Mouse (Mus musculus) kidney, postnatal 4 days (tissue): ENCODE results near the gene Mmgt1.
A peak's percentile ranks its signal among the peaks of the same experiment; 100 is the strongest.

Experiments
- DNase-seq, 2 experiments: peaks; one replicate each; pipeline ENCODE4 v3.0.0; 2021; ENCODE audit warnings: mixed read lengths in 2 of 2

Gene Mmgt1

DNA sequence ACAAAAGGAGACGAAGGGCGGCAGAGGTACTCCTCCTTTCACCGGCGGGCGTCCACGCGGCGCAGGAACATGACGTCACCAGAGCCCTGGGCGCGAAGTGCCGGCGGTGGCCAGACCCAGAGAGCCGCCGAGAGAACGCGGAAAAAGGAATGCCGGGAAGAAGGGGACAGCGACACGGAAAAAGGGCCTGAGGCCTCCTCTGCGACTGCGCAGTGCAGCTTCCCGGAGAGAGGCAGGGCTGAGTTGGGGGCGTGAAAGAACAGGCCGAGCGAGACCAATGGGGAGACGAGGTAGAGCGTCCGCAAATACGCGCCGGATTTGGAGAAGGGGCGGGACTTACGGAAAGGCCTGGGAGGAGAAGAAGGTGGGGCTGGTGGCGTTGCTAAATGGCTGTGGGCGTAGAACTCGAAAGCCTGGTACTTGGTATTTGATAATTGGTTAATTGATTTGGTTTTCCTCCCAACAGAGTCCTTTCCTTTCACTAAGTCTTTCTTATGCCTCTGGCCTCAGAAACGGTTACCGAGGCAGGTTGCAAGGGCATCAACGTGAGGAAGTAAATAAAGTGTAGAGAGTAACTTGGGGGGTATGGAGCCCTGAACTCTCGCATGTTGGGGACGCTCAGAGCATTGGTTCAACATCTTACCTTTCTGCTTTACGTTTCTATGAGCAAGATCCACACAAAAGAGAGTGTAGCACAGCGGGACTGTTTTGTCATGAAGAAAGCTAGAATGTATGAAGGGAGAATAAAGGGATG is at the start of gene Mmgt1:
Gene Mmgt1, minus strand, starts transcription at position 183 of the 754 bp plus-strand sequence.
- DNase-seq: peak; percentile 92 to 94

DNA sequence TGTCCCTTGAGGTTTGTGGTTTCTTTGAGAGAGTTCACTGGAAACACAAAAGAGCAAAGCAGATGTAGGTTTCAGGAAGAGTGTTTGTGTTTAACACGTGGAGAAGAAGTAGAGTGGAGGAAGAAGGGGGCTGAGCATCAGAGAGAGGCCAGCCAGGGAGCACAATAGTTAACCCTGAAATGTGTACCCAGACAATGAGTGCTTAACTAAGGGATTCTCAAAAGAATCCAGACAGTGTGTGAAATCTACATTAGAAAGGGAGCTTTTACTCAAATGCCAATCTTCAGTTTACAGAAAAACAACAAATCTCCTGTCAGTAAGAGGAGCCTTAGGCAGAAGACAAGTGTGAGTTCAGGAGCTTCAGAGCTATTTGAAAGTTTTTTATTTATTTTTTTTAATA is 42.2 kb upstream of the Mmgt1 start:
- no peak for DNase-seq

- no peak for DNase-seq
These were observed 38.3 kb upstream of the Mmgt1 start for GRCm38 (mm10) chrX:56636185-56636584.

GRCm38 (mm10) chrX:56615236-56615635 is 17.4 kb upstream of the Mmgt1 start:
- DNase-seq: no peak

- peak in 1 of 2 experiments; percentile 15 for DNase-seq
These were observed 12.4 kb upstream of the Mmgt1 start for GRCm38 (mm10) chrX:56610318-56610694.

GRCm38 (mm10) chrX:56609623-56610317 is 11.9 kb upstream of the Mmgt1 start, which contains the start of gene Slc9a6:
Slc9a6 (plus strand) TSS chrX:56609757.
- peak; percentile 79 to 88 for DNase-seq

- DNase-seq: no peak
These were observed 11.4 kb upstream of the Mmgt1 start for GRCm38 (mm10) chrX:56609285-56609622.

GRCm38 (mm10) chrX:56607032-56607710 is 9.3 kb upstream of the Mmgt1 start:
- no peak for DNase-seq

DNA sequence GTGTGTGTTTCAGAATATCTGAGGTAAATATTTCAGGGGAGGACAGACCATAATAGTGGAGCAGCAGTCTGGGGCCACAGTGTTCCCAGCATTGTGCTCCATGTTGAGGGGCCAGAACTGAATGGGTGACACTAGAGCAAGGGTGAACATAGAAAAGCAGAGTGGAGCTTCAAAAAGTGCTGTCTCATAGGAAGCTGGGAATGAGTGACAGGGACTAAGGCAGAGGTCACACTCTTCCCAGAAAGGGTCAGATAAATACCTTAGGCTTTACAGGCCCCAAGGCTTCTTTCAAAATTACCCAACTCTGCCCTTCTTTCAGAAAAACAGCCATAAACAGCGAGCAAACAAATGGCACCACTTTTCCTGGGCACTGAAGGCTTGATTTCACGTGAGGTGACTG is 8.7 kb upstream of the Mmgt1 start:
- no peak for DNase-seq

- DNase-seq: peak; percentile 36 to 52
These were observed 516 bp downstream of the Mmgt1 start for GRCm38 (mm10) chrX:56597219-56597886.

DNA sequence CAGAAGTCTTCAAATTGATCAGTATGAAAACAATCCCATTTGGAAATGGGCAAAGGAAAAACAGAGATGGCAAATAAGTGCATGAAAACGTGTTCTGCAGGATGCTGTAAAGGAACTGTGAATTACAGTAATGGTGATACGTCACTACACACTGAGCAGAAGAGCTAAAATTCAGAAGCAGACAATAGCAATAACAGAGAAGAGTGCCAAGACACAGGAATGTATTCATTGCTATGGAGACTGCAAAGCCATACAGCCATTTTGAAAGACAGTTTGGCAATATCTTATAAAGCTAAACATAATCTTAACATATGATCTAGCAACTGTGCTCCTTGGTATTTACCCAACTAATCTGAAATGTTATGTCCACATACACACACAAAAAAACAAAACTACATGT is 19.7 kb downstream of the Mmgt1 start:
- DNase-seq: no peak

DNA sequence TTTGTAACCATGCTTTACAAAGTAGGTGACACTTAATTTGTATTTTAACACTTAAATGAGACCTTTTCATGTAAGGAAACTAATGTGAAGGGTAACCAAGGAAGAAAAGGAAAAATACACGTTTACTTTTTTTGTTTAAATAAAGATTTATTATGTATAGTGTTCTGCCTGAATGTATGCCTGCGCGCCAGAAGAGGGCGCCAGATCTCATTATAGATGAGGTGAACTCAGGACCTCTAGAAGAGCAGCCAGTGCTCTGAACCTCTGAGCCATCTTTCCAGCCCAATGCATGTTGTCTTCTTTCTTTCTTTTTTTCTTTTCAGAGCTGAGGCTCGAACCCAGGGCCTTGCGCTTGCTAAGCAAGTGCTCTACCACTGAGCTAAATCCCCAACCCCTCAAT is 25.4 kb downstream of the Mmgt1 start:
- peak; percentile 27 to 42 for DNase-seq

DNA sequence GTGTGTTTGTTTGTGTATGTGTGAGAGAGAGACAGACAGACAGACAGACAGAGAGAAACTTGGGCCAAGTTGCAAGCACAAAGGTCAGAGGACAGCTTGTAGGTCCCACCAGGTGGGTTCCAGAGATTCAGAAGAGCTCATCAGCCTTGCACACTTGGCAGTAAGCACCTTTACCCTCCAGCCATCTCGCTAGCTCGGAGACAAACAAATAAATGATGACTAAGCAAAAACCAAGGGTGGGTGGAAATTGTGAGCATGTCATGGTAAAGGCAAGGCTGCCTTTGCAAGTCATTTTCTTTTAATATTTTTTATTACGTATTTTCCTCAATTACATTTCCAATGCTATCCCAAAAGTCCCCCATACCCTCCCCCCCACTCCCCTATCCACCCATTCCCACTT is 44.3 kb downstream of the Mmgt1 start:
- DNase-seq: no peak

DNA sequence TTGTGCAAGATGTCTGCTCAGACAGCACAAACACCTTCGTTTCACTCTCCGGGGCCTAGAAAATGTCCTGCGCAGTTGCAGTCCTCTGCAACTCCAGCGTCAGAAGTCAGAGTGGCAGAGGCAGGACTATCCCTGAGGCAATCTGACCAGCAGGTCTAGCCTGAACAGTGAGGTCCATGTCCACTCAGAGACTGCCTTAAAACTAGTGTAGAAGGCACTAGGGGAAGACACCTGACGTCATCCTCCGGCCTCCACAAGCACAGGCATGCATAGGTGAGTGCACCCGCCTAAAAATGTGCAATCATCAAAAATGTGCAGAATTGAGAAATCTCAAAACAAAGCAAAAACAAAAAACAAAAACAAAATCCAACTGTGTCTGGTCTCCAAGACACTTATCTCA is 48.4 kb downstream of the Mmgt1 start, which contains the start of gene Gm648:
Gene Gm648, minus strand, starts transcription at position 101 of the 400 bp plus-strand sequence.
- no peak for DNase-seq

- peak; percentile 50 to 56 for DNase-seq
These were observed 60.7 kb downstream of the Mmgt1 start for GRCm38 (mm10) chrX:56537162-56537561.
